Mouse (Mus musculus) bone marrow, adult 2 months (tissue): ENCODE measurements around the gene Aven.

Source experiments
- CTCF ChIP-seq: fragments of 200-500 bp; IDR thresholded peaks from 2 replicates; pipeline ENCODE4 v1.5.1; 2011; ENCODE audit warnings: low read length, control low read depth; ENCODE audit not compliant: control insufficient read depth, insufficient read depth
- POLR2A ChIP-seq: fragments of 200-500 bp; IDR thresholded peaks from 2 replicates; pipeline ENCODE4 v1.6.1; 2011; ENCODE audit warnings: low read depth, mild to moderate bottlenecking, control low read depth, low read length, borderline replicate concordance; ENCODE audit not compliant: control insufficient read depth

- TF ChIP-seq CTCF (no peak), POLR2A (no peak)
Observed at GRCm38 (mm10) chr2:112561549-112561948, 68.8 kb downstream of the Aven start.
